Mouse (Mus musculus): ENCODE measurements around the gene Bbip1.

DNA sequence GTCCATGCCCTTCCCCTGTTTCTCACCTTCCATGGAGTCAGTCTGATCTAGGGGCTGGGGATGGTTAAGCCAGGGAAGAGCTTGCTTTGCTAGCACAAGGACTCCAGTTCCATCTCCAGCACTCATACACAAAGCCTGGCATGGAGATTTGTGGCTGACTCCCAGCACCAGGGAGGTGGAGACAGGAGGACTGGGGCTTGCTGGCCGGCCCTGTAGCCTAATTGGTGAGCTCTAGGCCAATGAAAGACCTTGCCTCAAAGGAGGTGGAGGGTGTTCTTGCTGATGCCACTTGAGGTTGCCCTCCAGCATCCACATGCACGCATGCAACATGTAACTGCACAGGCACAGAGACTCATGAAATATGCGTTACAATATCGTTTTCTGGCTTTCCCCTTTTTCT is 45.9 kb downstream of the Bbip1 start:
- TF ChIP-seq POLR2A (IDR thresholded peaks at IDR 0.05; ENCODE audit: insufficient read length, low read depth), result no peak
- no peak for TF ChIP-seq POLR2AphosphoS2 (IDR thresholded peaks at IDR 0.05; ENCODE audit: insufficient read length, low read depth)
- no peak for TF ChIP-seq MAX (IDR thresholded peaks at IDR 0.05; ENCODE audit: low read depth)
- no peak for TF ChIP-seq E2F4 (IDR thresholded peaks at IDR 0.05; ENCODE audit: insufficient read depth)
- no peak for TF ChIP-seq MYOD1 (IDR thresholded peaks at IDR 0.05; ENCODE audit: control insufficient read depth in 1 of 3, insufficient read length in 2 of 3, low read depth in 2 of 3)
- TF ChIP-seq MYOG (IDR thresholded peaks at IDR 0.05; ENCODE audit: control insufficient read depth in 1 of 3, insufficient read depth in 1 of 3, insufficient read length in 2 of 3, low read depth in 2 of 3), result no peak
- TF ChIP-seq SRF (IDR thresholded peaks at IDR 0.05; ENCODE audit: control insufficient read depth, insufficient read length, low read depth), result no peak
- TF ChIP-seq TCF3 (IDR thresholded peaks at IDR 0.05; ENCODE audit: insufficient read length, low read depth), result no peak
- no peak for TF ChIP-seq USF1 (IDR thresholded peaks at IDR 0.05; ENCODE audit: low read depth)
- TF ChIP-seq CEBPB (IDR thresholded peaks at IDR 0.05; ENCODE audit: insufficient read depth, poor library complexity, severe bottlenecking), result no peak
